Mouse (Mus musculus): Measurements from ENCODE around the gene Mfsd6l. TPM values are rescaled to one million over a fixed set of nuclear protein-coding genes. Genes with fewer than 3 reads are reported as not detected.

The Mfsd6l gene
- polyA plus RNA-seq, 1 experiment from 2014 or later: not detected

DNA sequence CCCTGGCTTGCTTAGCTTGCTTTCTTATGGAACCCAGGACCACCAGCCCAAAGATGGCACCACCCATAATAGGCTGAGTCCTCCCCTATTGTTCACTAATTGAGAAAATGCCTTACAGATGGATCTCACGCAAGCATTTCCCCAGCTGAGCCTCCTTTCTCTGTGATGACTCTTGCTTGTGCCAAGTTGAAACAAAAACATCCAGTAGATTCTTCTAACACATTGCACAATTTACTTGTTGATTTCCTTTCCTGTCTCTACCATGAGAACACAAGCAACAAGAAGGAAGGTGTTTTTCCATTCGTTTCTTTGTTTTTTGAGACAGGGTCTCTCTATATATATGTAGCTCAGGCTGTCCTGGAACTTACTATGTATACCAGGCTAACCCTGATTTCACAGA is 51.1 kb downstream of the Mfsd6l start:
- H3K27ac ChIP-seq (replicated peaks in 1 of 2; ENCODE audit: control insufficient read depth in 1 of 2, insufficient read depth in 1 of 2, low read depth in 2 of 2, low read length in 2 of 2): no peak overlapping the region
- no peak overlapping the region for H3K9ac ChIP-seq (ENCODE audit: low read length)
- H3K4me1 ChIP-seq (ENCODE audit: control insufficient read depth in 2 of 2, insufficient read depth in 2 of 2, low read length in 2 of 2): peaks cover 18 to 24% of the 10 kb centered on the region in 2 experiments
- no peak overlapping the region for H3K4me3 ChIP-seq (ENCODE audit: control insufficient read depth in 1 of 2, insufficient read depth in 1 of 2, low read depth in 1 of 2, low read length in 2 of 2)
- H3K36me3 ChIP-seq (ENCODE audit: control insufficient read depth, insufficient read depth, low read length): no peaks in the 10 kb centered on the region
- no peaks in the 10 kb centered on the region for H3K27me3 ChIP-seq (ENCODE audit: control insufficient read depth, insufficient read depth, low read length)
- H3K4me2 ChIP-seq (ENCODE audit: low read length): no peak overlapping the region
- 84% methylated on average over 2 of the region's 2 CpGs for WGBS
- no peak for ATAC-seq (ENCODE audit: insufficient number of reproducible peaks, insufficient read depth, low FRiP score, low read depth)
- no peaks in the 10 kb centered on the region for H3K9me3 ChIP-seq (ENCODE audit: control insufficient read depth, low read length)

Other genes starting within 250 kb of the Mfsd6l start
- 10.6 and 11.5 TPM in 2 replicates for gene Ntn1, start 155.4 kb upstream of the Mfsd6l start, polyA plus RNA-seq (2014; fragmentation: Nextera tagmentation; extraction: Ambion mirVana)
- gene Pik3r5, start 124.1 kb upstream of the Mfsd6l start, polyA plus RNA-seq (2014; fragmentation: Nextera tagmentation; extraction: Ambion mirVana): 0.65 and 1.0 TPM in 2 replicates
- 2.8 and 6.2 TPM in 2 replicates for gene Pik3r6, start 53.2 kb upstream of the Mfsd6l start, polyA plus RNA-seq (2014; fragmentation: Nextera tagmentation; extraction: Ambion mirVana)
- gene Ccdc42, start 30.8 kb downstream of the Mfsd6l start, polyA plus RNA-seq (2014; fragmentation: Nextera tagmentation; extraction: Ambion mirVana): 1.3 and 2.2 TPM in 2 replicates
- 120 and 122 TPM in 2 replicates for gene Myh10, start 135.4 kb downstream of the Mfsd6l start, polyA plus RNA-seq (2014; fragmentation: Nextera tagmentation; extraction: Ambion mirVana)